Mouse (Mus musculus): ENCODE measurements around the gene Tnfsf11.

Gene Tnfsf11

DNA sequence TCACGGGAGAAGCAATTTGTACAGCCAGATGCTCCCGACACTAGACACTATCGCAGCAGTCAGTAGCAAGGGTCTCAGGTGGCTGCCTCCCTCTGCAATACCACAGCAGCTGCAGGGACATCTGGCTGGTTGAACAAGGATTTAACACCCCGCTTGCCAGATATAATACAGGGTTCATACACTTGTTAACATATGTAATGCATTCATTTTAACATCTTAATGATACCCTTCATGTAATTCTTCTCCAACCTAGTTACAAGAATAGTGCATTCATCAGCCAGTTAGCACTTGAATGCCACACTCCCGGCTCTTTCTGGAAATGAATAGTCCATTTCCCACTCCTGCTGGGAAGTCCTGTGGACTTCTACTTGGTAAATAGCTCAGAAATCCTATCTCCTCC lies 18.9 kb downstream of the Tnfsf11 start:
- in situ Hi-C loops (cut with MboI, MseI) = no loop called here

DNA sequence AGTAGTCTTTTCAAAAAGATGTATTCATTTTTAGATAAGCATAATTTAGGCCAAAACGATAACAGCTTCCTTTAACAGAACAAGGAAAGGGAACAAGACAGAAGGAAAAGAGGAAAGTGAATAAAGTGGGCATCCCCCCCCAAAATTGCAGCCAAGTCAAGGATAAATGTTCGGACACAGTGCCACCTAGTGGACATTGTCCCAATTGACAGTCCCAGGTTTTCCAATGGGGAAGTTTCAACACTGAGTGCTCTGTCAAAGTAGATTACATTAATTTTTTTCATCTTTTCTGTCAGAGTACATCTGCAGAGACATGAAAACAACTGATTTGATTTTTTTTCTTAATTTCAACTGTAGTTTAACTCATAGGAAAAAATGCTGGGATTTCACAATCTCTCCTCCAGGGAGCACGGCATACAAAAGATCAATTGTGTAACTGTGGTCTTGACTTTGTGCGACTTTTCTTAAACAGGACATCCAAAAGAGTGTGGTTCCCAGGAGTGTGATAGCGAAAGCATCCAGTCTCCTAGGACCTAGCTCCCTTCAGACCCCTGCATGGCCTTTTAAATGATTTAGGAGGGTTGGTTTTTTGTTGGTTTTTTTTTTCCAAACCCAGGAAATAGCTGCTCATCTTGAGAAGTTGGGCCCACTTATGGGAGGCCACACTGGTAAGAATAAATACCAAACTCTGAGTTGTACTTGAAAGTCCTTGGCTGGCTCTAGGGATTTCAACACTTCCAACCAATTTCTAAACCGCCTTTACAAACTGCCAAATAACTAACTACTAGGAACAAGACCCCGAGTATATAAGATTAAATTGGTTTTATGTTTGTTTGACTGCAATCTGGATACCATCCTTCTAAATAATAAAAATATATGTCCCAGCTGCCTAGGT lies 19.7 kb downstream of the Tnfsf11 start:
- in situ Hi-C loops (cut with MboI, MseI) = no loop called here

DNA sequence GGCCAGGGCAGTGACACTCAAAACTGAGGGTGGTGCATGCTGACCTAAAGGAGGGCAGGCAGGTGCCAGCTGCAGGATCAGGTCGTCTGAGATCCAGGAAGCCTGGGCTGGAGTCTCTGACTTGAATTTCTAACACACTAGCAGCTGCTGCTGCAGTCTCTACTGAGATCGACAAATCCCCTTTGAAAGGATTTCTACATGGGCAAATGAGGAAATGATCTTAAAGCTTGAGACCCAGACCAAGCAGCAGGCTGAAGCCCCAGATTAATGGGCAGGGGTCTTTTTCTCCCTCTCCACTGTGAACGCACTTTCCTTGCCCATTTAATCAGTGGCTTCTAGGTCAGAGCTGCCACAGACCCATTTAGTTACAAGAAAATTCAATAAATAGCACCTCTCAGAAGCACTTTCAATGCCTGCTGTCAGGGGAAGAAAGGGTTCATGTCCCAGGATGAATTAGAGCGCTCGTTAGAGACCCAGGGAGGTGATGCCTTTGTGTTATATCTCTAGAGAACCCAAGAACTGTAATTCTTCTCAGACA lies 21.8 kb downstream of the Tnfsf11 start:
- in situ Hi-C loops (cut with MboI, MseI) = no loop called here

DNA sequence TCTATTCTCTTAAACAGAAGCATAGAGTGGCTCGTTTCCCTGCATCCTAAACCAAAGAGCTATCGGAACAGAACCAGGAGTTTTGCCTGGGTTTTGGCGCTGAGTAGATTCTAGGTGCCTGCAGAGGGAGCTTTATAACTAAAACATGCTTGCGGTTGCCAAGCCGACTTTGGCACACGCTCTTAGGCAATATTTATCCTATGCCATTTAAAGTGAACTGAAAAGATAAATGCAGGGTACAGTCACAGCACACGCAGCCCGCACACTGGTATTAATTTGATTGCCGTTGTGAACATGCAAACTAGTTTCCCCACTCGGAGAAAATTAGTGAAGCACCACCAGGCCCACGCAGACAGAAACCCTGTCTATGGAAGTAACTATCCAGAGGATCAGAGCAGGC lies 25.4 kb downstream of the Tnfsf11 start:
- in situ Hi-C loops (cut with MboI, MseI) = no loop called here

DNA sequence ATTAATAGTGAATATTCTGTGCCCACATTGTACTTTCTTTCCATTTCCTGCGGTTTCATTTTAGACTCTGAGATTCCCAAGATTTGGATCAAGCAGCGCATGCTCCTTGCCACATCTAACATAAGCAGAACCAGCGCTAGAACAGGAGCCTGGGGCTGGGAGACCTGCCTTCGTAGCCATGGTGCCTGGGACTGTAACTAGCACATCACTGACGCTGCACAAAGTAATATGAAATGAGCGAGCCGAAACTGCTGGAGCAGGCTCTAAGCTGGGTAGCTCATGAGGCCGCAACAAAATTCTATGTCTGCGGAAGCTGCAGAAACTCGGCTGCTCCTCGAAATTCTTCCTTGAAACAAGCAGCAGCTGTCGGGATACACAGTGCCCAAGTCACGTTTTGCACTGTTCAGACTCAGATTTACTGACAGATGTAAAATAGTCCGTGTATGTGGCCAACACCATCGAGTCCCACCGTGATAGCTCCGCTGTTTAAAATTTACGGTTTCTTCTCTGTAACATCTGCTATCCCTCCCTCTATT lies 31.4 kb downstream of the Tnfsf11 start:
- in situ Hi-C loops (cut with MboI, MseI) = no loop called here

DNA sequence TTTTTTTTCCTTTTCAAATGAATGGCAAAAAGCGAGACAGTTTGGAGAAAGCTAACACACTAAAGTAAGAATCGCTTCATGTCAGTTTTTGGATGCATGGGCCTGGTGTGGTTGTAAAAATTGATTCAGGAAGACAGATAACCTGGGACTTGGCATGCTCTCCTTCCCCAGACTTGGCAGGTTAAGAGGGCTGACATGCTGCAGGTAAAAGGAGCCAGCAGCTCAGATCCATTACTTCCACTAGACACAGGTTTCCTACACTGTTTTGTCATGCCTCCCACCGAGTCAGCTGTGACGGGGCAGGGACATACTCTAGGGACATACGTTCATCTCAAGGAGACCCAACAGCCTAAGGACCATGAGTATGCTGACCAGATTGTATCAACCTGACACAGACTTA lies 33.0 kb downstream of the Tnfsf11 start:
- in situ Hi-C loops (cut with MboI, MseI) = no loop called here

DNA sequence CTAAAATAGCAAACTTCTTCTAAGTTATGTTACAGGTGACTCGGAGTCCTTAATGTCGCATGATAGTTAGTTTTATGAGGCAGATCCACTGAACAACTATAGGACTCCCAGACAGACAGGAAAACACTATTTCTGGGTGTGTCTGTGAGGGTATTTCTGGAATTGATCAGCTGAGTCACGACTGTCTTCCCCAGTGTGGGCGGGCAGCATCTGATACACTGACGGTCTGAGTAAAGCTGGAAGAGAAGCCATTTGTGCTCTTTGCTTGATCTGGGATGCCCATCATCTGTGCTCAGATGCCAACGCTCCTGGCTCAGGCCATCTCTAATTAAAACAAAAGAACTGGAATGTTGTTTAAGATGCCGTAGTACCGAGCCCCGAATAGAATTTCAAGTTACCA lies 33.7 kb downstream of the Tnfsf11 start:
- in situ Hi-C loops (cut with MboI, MseI) = no loop called here

DNA sequence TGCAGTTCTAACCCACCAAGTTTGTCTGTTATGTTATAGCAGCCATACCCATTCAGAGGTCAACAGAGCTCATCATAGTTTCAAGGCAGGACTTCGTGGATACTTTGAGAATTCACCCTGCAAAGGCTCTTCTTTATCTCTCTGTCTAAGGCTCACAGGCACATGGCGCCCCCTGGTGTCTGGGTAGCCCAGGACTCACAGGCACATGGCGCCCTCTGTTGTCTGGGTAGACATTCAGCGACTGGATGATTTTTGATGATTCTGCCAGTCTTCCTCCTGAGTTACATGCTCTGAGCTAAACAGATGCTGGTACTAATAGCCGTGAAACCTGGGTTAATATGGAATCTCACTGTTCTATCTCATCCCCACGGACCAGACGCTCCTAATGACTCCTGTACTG lies 34.3 kb downstream of the Tnfsf11 start:
- in situ Hi-C loops (cut with MboI, MseI) = no loop called here

DNA sequence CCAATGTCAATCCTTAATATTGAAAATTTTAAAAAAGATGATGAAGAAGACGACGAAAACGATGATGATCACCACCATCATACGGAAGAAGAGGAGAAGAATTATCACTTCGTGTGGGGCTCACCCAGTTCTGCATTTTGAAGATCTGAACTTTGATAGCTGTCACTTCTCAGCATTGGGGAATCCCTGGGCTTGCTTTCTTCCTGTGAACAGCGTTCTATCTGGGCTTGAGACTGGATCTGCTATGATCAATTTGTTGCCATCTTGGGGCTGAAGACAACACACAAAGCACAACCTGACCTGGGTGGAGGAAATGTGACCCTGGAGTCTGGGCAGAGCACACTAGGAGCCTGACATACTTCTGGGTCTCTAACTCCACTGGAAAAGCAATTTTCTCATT lies 43.0 kb downstream of the Tnfsf11 start:
- in situ Hi-C loops (cut with MboI, MseI) = no loop called here

DNA sequence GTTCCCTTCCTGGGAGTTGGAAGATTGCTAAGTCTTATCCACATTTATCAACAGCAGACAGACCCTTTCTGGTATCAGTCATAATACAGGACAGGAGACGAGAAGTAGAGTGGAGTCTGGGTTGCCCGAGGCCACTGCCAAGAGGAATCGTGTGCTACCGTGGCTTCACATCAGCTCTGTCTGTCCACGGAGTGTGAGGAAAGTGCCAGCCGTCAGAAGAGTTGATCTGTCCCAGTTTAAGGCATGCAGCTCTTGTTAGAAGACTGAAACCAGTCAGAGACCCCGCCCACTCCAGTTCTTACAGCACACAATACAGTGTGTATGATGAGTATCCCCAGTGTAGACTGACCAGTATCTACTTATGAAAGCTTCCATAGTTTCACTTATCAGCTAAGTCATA lies 45.2 kb downstream of the Tnfsf11 start:
- in situ Hi-C loops (cut with MboI, MseI) = no loop called here

DNA sequence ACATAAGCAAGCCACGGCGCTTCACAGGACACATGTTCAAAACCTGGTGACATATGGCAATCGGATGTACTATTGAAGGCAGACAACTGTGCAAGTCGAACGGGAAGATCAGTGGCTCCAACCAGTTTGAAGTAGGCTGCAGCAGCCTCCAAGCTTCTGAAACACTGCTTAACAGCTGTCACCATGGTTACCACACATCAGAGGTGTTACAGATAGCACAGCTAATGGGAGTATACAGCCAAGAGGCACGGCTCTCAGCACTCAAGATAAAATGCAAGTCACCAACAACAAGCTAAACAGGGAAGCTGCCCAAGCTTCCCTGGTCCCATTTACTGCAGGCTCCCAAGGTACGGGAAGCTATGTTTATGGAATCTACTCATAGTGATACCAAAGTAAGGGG lies 46.6 kb downstream of the Tnfsf11 start:
- in situ Hi-C loops (cut with MboI, MseI) = no loop called here

DNA sequence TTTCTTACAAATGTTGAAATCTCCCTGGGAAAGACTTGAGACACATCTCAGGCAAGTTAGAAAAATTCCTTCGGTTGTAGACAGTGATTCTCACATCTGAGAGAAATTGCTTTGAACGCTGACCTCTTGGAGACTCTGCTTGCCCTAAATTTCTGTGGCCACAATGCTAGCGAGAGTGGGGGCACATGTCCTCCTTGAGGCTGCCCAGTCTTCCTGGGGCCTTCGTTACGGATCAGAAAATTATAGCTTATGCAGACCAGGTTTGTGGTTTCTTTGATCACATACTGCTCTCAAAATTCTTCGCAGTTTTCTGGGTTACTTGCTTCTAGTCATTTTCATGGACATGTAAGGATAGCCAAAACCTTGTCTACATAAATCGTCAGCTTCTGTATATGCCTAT lies 53.8 kb downstream of the Tnfsf11 start:
- in situ Hi-C loops (cut with MboI, MseI) = no loop called here

DNA sequence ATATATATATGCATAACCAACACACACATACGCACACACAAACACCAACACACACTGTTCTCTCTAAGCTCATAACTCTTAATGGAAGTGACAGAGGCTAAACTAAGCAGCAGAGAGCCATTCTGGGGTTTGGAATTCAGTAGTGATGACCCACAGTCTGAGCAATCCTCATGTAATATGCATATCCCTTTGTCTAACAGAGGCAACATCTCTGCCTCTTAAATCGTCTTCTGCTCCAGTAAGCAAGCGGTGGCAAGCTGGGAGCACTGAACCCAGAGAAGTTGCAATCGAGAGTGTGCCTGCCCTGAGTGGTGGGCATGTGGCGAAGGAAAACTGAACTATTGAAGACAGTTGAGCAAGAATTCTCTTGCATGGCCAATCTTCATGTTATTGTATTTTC lies 61.2 kb downstream of the Tnfsf11 start:
- in situ Hi-C loops (cut with MboI, MseI) = no loop called here

DNA sequence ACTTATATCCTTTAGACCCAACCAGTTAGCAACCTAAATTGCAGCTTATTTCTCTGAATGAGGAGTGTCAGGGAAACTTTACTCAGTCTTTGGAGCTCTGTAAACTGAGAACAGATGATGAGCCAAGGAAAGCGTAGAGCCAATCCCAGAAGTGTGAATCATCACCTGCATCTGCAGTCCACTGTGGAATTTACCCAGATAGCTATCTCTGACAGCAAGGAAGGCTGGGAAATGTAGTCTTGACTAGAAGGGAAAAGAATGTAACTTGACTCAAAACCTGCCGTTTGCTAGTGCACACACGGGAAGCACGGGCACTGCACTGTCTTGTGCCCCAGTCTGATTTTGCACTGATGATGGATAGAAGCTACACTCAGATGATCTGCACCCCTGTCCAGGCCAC lies 63.0 kb downstream of the Tnfsf11 start:
- in situ Hi-C loops (cut with MboI, MseI) = no loop called here

DNA sequence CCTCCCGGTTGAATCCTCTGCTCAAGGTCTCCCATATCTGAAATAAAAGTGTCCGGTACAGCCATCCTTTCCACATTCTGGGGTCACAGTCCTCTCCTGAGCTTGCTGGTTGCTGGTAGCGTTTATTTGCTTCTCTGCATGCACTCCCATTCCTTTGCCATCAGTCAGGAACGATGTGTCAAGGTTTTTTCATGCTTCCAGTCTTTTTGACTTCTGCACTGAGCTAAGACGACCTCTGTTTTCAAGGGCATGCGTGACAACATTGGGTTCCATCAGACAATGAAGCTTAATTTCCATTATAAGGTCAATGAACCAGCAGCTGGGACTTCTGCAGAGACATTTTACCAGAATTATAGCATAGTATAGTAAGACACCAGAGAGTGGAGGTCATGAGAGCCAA lies 68.5 kb downstream of the Tnfsf11 start:
- in situ Hi-C loops (cut with MboI, MseI) = no loop called here

DNA sequence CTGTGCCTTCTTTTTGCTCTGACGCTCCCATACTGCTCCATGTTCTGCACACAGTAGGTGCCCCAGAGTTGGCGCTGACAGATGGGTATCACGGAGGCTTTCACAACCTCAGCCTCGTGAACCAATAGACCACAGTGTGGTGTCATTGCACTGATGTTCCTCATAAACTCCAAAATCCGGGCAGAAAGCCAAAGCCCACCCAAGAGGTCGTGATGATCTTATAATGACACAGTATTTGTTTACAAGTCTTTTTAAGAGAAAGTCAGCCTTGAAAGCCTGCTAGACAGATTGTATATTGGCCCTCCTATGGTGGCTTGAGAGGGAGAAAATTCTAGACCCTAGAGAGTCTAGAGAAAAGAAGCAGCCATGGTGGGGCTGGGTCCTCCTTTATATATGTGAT lies 70.6 kb downstream of the Tnfsf11 start:
- in situ Hi-C loops (cut with MboI, MseI) = no loop called here

DNA sequence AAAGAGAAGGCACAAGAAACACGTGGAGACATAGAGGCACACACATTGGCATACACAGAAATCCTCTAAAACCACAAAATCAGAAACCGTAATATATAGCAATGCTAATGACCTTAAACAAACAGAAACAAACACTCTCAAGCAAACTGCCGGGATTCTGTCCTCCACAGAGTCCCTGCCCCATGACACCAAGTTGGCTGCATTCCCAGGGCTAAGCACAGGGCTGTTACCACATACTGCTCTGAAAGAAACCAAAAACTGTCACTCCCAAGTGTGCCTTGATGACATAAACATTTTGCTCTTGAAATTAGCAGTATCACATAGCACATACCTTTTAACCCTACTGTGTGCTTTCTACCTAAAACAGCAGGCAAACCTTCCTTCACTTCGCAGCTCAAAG lies 71.7 kb downstream of the Tnfsf11 start:
- in situ Hi-C loops (cut with MboI, MseI) = no loop called here

DNA sequence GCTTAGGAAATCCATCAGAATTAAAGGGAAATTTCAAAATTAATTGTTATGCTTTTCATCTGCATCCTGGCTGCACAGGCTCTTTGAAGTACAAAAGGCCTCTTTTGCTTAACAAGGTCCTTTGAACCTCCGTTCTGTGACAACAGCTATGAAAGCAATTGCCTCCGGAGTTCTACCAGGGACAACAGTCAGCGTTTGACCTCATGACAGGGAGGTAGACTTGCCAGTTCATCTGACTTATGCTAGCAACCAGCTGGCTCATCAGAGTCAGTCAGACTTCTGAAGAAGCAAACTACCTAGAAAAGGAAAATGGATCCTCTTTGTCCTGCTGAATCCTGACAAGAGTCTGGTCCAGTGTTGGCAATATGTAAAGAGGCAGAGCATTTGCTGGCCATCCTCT lies 72.5 kb downstream of the Tnfsf11 start:
- in situ Hi-C loops (cut with MboI, MseI) = no loop called here

DNA sequence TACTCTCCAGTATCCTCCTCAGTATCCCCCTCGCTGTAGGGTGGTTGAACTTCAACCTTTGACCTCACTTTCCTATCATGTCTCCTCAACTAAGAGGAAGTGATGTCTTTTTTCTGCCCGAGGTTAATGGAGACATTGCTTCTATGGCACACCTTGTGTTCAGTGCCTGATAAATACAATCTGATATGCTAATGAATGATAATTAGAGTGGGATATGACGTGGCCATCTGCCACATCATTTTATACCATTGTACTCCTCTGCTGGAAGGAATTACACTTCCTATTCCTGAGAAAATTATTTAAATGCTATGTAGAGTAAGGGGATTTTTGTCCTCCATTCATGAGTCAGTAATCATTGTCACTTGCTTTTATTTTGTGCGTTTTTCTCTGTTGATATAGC lies 78.8 kb downstream of the Tnfsf11 start:
- in situ Hi-C loops (cut with MboI, MseI) = no loop called here

Measured in T-helper 1 cell (primary cell).